20 mouse cellular contexts compared by ENCODE assay signal in genomic region chr7:142478001-142478400, GRCm38 (mm10). TPM values are rescaled to one million over a fixed set of nuclear protein-coding genes. Genes with fewer than 3 reads are reported as not detected.
A peak's percentile ranks its signal among the peaks of the same experiment; 100 is the strongest.
DNase-seq lines count a peak whose midpoint lies in the region; ATAC-seq and TF ChIP-seq lines count a peak whose summit lies in the region.
"Had no signal": no experiment of that assay in that cellular context is flagged by ENCODE, and none has a peak within 500 bp of the region (broad histone marks: within the 10 kb centered on the region; RNA-seq: fewer than 3 reads in every experiment).

No protein-coding gene starts in this region.

- peaks cover 60% of the 10 kb centered on the region for H3K4me1 ChIP-seq in kidney, embryonic 16.5 days (ENCODE audit: insufficient read depth, low read length)
- H3K4me1 ChIP-seq in embryonic facial prominence, embryonic 15.5 days: peaks cover 61% of the 10 kb centered on the region
- H3K4me1 ChIP-seq in small intestine, adult 2 months (ENCODE audit: control insufficient read depth, insufficient read depth, insufficient read length, low read length): peaks cover 4% of the 10 kb centered on the region; the same call in 1 of the 2 replicates
- H3K4me1 ChIP-seq: megakaryocyte, embryonic 14.5 days had no signal

- H3K4me2 ChIP-seq in kidney, embryonic 16.5 days (replicated peaks; ENCODE audit: low read depth, low read length): peak overlapping the region; percentile 16; the same call in 1 of the 2 replicates
- no peak overlapping the region for H3K4me2 ChIP-seq in embryonic facial prominence, embryonic 15.5 days (replicated peaks)
- H3K4me2 ChIP-seq: hindbrain, embryonic 14.5 days; liver, embryonic 15.5 days had no signal

- no peaks in the 10 kb centered on the region for H3K27me3 ChIP-seq in kidney, embryonic 16.5 days (ENCODE audit: insufficient read depth, low read length)
- no peaks in the 10 kb centered on the region for H3K27me3 ChIP-seq in embryonic facial prominence, embryonic 15.5 days
- H3K27me3 ChIP-seq in small intestine, adult 2 months (ENCODE audit: control insufficient read depth, insufficient read depth, low read length): no peaks in the 10 kb centered on the region

- H3K4me3 ChIP-seq in kidney, embryonic 16.5 days (ENCODE audit: low read length): no peak overlapping the region
- H3K4me3 ChIP-seq in embryonic facial prominence, embryonic 15.5 days (replicated peaks): no peak overlapping the region
- H3K4me3 ChIP-seq in small intestine, adult 2 months (ENCODE audit: low read depth, low read length): peak overlapping the region; percentile 27
- H3K4me3 ChIP-seq: liver, embryonic 15.5 days; megakaryocyte, embryonic 14.5 days had no signal

- TF ChIP-seq CTCF in small intestine, adult 2 months (IDR thresholded peaks at IDR 0.05; ENCODE audit: extremely low read depth, insufficient read length, insufficient replicate concordance, low read depth, low read length): no peak

- no peak for TF ChIP-seq POLR2A in small intestine, adult 2 months (IDR thresholded peaks at IDR 0.05; ENCODE audit: low read depth, low read length)

- peak; percentile 94 for DNase-seq in heart, adult 11 months
- no peak for DNase-seq in heart, postnatal 25 days (ENCODE audit: low spot score)
- DNase-seq in kidney, adult 11 months: no peak
- DNase-seq in natural killer cell, adult 2 months (ENCODE audit: low spot score in 2 of 2): no peak
- no peak for DNase-seq in ovary, adult 18-20 months (ENCODE audit: low spot score)
- DNase-seq: cerebellum, adult 11-12 months; forebrain, postnatal 0 days; kidney, postnatal 10 days; left cerebral cortex, postnatal 4 days; right cerebral cortex, postnatal 25 days; thymus, postnatal 14 days had no signal

- no peak for ATAC-seq in kidney, embryonic 16.5 days (ENCODE audit: low FRiP score, low TSS enrichment)
- ATAC-seq in embryonic facial prominence, embryonic 15.5 days (ENCODE audit: insufficient number of reproducible peaks, low FRiP score, low TSS enrichment, low read depth): no peak
- ATAC-seq: forebrain, postnatal 0 days had no signal

- no peaks in the 10 kb centered on the region for H3K36me3 ChIP-seq in kidney, embryonic 16.5 days (ENCODE audit: insufficient read depth, low read length)
- no peaks in the 10 kb centered on the region for H3K36me3 ChIP-seq in embryonic facial prominence, embryonic 15.5 days
- H3K36me3 ChIP-seq in small intestine, adult 2 months (ENCODE audit: control insufficient read depth, insufficient read depth, low read length): no peaks in the 10 kb centered on the region
- H3K36me3 ChIP-seq: liver, embryonic 15.5 days had no signal

- 84% methylated on average over 6 of the region's 6 CpGs for WGBS in kidney, embryonic 16.5 days
- 86% methylated on average over 6 of the region's 6 CpGs for WGBS in embryonic facial prominence, embryonic 15.5 days
- 73% methylated on average over 6 of the region's 6 CpGs for WGBS in small intestine, adult 2 months

- no peak overlapping the region for H3K27ac ChIP-seq in kidney, embryonic 16.5 days (ENCODE audit: low read length)
- H3K27ac ChIP-seq in embryonic facial prominence, embryonic 15.5 days (replicated peaks): peak overlapping the region; percentile 29; the same call in 1 of the 2 replicates
- no peak overlapping the region for H3K27ac ChIP-seq in small intestine, adult 2 months (ENCODE audit: insufficient read depth, low read depth, low read length)
- H3K27ac ChIP-seq: hindbrain, embryonic 14.5 days; liver, embryonic 15.5 days had no signal

- no peaks in the 10 kb centered on the region for H3K9me3 ChIP-seq in kidney, embryonic 16.5 days (ENCODE audit: low read length)
- no peaks in the 10 kb centered on the region for H3K9me3 ChIP-seq in embryonic facial prominence, embryonic 15.5 days (replicated peaks)
- H3K9me3 ChIP-seq: liver, embryonic 15.5 days; megakaryocyte, embryonic 14.5 days had no signal

- no peak overlapping the region for H3K9ac ChIP-seq in kidney, embryonic 16.5 days (replicated peaks; ENCODE audit: low read length)
- H3K9ac ChIP-seq in embryonic facial prominence, embryonic 15.5 days: no peak overlapping the region
- H3K9ac ChIP-seq: forebrain, postnatal 0 days; hindbrain, embryonic 14.5 days; liver, embryonic 15.5 days had no signal

- intact Hi-C loops in heart, postnatal 25 days (cut with DNase I): loop anchor here (5.0 kb wide), 1 partner anchor 36 kb away; the partner anchor contains the start of gene Tnni2

RNA-seq across cellular contexts. Expression of gene Lsp1, which starts 17.4 kb away (rescaled TPM):
- total RNA-seq in heart, postnatal 25 days (2021): 10 to 100 TPM; 43.7 to 48.1 TPM
- polyA plus RNA-seq in kidney, embryonic 16.5 days (2015; fragmentation: Nextera tagmentation; extraction: Ambion mirVana): 141 and 156 TPM in 2 replicates
- polyA plus RNA-seq in embryonic facial prominence, embryonic 15.5 days (2015; fragmentation: Nextera tagmentation; extraction: Ambion mirVana): 49.3 and 58.9 TPM in 2 replicates
- polyA plus RNA-seq in small intestine, adult 2 months (2012; rRNA removed): 29.4 and 48.0 TPM in 2 replicates

RNA-seq across cellular contexts. Expression of gene Tnnt3, which starts 20.6 kb away (rescaled TPM):
- 1 to 10 TPM in 1 of 2 experiments, not detected in 1; 2.0 TPM for total RNA-seq in heart, postnatal 25 days (2021)
- polyA plus RNA-seq in kidney, embryonic 16.5 days (2015; fragmentation: Nextera tagmentation; extraction: Ambion mirVana): 14.2 and 17.2 TPM in 2 replicates
- 167 and 228 TPM in 2 replicates for polyA plus RNA-seq in embryonic facial prominence, embryonic 15.5 days (2015; fragmentation: Nextera tagmentation; extraction: Ambion mirVana)
- 0.10 TPM in 1 of 2 replicates, not detected in the other for polyA plus RNA-seq in small intestine, adult 2 months (2012; rRNA removed)

RNA-seq across cellular contexts. Expression of gene Tnni2, which starts 36.4 kb away (rescaled TPM):
- total RNA-seq in heart, postnatal 25 days (2021): 1 to 10 TPM; 4.4 to 7.1 TPM
- polyA plus RNA-seq in kidney, embryonic 16.5 days (2015; fragmentation: Nextera tagmentation; extraction: Ambion mirVana): 11.9 and 12.0 TPM in 2 replicates
- 169 and 228 TPM in 2 replicates for polyA plus RNA-seq in embryonic facial prominence, embryonic 15.5 days (2015; fragmentation: Nextera tagmentation; extraction: Ambion mirVana)
- 0.35 and 2.9 TPM in 2 replicates for polyA plus RNA-seq in small intestine, adult 2 months (2012; rRNA removed)
- total RNA-seq: left cerebral cortex, postnatal 4 days had no signal

RNA-seq across cellular contexts. Expression of gene Syt8, which starts 43.4 kb away (rescaled TPM):
- not detected for total RNA-seq in heart, postnatal 25 days (2021)
- polyA plus RNA-seq in kidney, embryonic 16.5 days (2015; fragmentation: Nextera tagmentation; extraction: Ambion mirVana): 2.3 and 4.0 TPM in 2 replicates
- polyA plus RNA-seq in embryonic facial prominence, embryonic 15.5 days (2015; fragmentation: Nextera tagmentation; extraction: Ambion mirVana): 3.9 and 4.5 TPM in 2 replicates
- polyA plus RNA-seq in small intestine, adult 2 months (2012; rRNA removed): 1.4 and 66.8 TPM in 2 replicates
- total RNA-seq: forebrain, postnatal 0 days; gastrocnemius, postnatal 36 days; layer of hippocampus, postnatal 14 days; left cerebral cortex, postnatal 4 days had no signal
- polyA plus RNA-seq: cortical plate, adult 2 months; forebrain, postnatal 0 days; hindbrain, embryonic 14.5 days had no signal

RNA-seq across cellular contexts. Expression of gene Mrpl23, which starts 54.5 kb away (rescaled TPM):
- total RNA-seq in heart, postnatal 25 days (2021): 10 to 100 TPM; 16.1 to 39.0 TPM
- polyA plus RNA-seq in kidney, embryonic 16.5 days (2015; fragmentation: Nextera tagmentation; extraction: Ambion mirVana): 24.4 and 24.6 TPM in 2 replicates
- 28.5 and 32.7 TPM in 2 replicates for polyA plus RNA-seq in embryonic facial prominence, embryonic 15.5 days (2015; fragmentation: Nextera tagmentation; extraction: Ambion mirVana)
- polyA plus RNA-seq in small intestine, adult 2 months (2012; rRNA removed): 4.8 and 10.5 TPM in 2 replicates

Comparison
In these comparisons a context has a peak if more than half of its experiments do, and no peak if none do; other contexts are left out.
1. RNA of gene Tnnt3, which starts 20.6 kb away (polyA plus RNA-seq): 167 to 228 TPM in embryonic facial prominence, embryonic 15.5 days and 14.2 to 17.2 TPM in kidney, embryonic 16.5 days; 0.10 TPM in small intestine, adult 2 months; every median in the first group is over 10 times any median in the second.
2. RNA of gene Tnni2, which starts 36.4 kb away (polyA plus RNA-seq): 169 to 228 TPM in embryonic facial prominence, embryonic 15.5 days; 11.9 to 12.0 TPM in kidney, embryonic 16.5 days and 0.35 to 2.9 TPM in small intestine, adult 2 months; every median in the first group is over 10 times any median in the second.